Mouse (Mus musculus): ENCODE data around the gene Kcnip1.

Kcnip1 gene

GRCm38 (mm10) chr11:33901783-33902182, 91.2 kb downstream of the Kcnip1 start:
- no peak for DNase-seq (ENCODE audit: low spot score in 2 of 2)

- DNase-seq (ENCODE audit: low spot score in 2 of 2): no peak
These were observed 101.9 kb downstream of the Kcnip1 start for GRCm38 (mm10) chr11:33891084-33891483.

GRCm38 (mm10) chr11:33890382-33890781, 102.6 kb downstream of the Kcnip1 start:
- DNase-seq (ENCODE audit: low spot score in 2 of 2): no peak

- DNase-seq (ENCODE audit: low spot score in 2 of 2): no peak
These were observed 105.3 kb downstream of the Kcnip1 start for GRCm38 (mm10) chr11:33887660-33888059.

GRCm38 (mm10) chr11:33885981-33886380, 107.0 kb downstream of the Kcnip1 start:
- DNase-seq (ENCODE audit: low spot score in 2 of 2): no peak

- no peak for DNase-seq (ENCODE audit: low spot score in 2 of 2)
These were observed 110.1 kb downstream of the Kcnip1 start for GRCm38 (mm10) chr11:33882731-33883328.

- no peak for DNase-seq (ENCODE audit: low spot score in 2 of 2)
These were observed 118.0 kb downstream of the Kcnip1 start for GRCm38 (mm10) chr11:33874925-33875324.

- DNase-seq (ENCODE audit: low spot score in 2 of 2): no peak
These were observed 119.7 kb downstream of the Kcnip1 start for GRCm38 (mm10) chr11:33873071-33873781.

- DNase-seq (ENCODE audit: low spot score in 2 of 2): no peak
These were observed 120.3 kb downstream of the Kcnip1 start for GRCm38 (mm10) chr11:33872716-33873048.

GRCm38 (mm10) chr11:33871998-33872715, 120.8 kb downstream of the Kcnip1 start:
- no peak for DNase-seq (ENCODE audit: low spot score in 2 of 2)

GRCm38 (mm10) chr11:33870246-33870645, 122.7 kb downstream of the Kcnip1 start:
- no peak for DNase-seq (ENCODE audit: low spot score in 2 of 2)

- no peak for DNase-seq (ENCODE audit: low spot score in 2 of 2)
These were observed 123.4 kb downstream of the Kcnip1 start for GRCm38 (mm10) chr11:33869559-33869958.

- no peak for DNase-seq (ENCODE audit: low spot score in 2 of 2)
These were observed 126.2 kb downstream of the Kcnip1 start for GRCm38 (mm10) chr11:33866775-33867174.

GRCm38 (mm10) chr11:33864245-33864644, 128.7 kb downstream of the Kcnip1 start:
- DNase-seq (ENCODE audit: low spot score in 2 of 2): no peak

- no peak for DNase-seq (ENCODE audit: low spot score in 2 of 2)
These were observed 131.1 kb downstream of the Kcnip1 start for GRCm38 (mm10) chr11:33861823-33862222.

GRCm38 (mm10) chr11:33860905-33861582, 131.9 kb downstream of the Kcnip1 start:
- DNase-seq (ENCODE audit: low spot score in 2 of 2): no peak

- peak in 1 of 2 experiments; percentile 33 for DNase-seq (ENCODE audit: low spot score in 2 of 2)
These were observed 143.3 kb downstream of the Kcnip1 start for GRCm38 (mm10) chr11:33849614-33850013.

GRCm38 (mm10) chr11:33848685-33849084, 144.3 kb downstream of the Kcnip1 start:
- no peak for DNase-seq (ENCODE audit: low spot score in 2 of 2)

GRCm38 (mm10) chr11:33845931-33846330, 147.0 kb downstream of the Kcnip1 start:
- no peak for DNase-seq (ENCODE audit: low spot score in 2 of 2)

GRCm38 (mm10) chr11:33843294-33843864, 149.6 kb downstream of the Kcnip1 start:
- DNase-seq (ENCODE audit: low spot score in 2 of 2): no peak

GRCm38 (mm10) chr11:33839049-33839448, 153.9 kb downstream of the Kcnip1 start:
- DNase-seq (ENCODE audit: low spot score in 2 of 2): no peak

GRCm38 (mm10) chr11:33829774-33830173, 163.2 kb downstream of the Kcnip1 start:
- no peak for DNase-seq (ENCODE audit: low spot score in 2 of 2)
